Mouse (Mus musculus): ENCODE results near the gene Phf21a.
A peak's percentile ranks its signal among the peaks of the same experiment; 100 is the strongest.

The Phf21a gene

GRCm38 (mm10) chr2:92299896-92300295 is 207.0 kb downstream of the Phf21a start:
- no peak for DNase-seq (ENCODE audit: low spot score)

DNA sequence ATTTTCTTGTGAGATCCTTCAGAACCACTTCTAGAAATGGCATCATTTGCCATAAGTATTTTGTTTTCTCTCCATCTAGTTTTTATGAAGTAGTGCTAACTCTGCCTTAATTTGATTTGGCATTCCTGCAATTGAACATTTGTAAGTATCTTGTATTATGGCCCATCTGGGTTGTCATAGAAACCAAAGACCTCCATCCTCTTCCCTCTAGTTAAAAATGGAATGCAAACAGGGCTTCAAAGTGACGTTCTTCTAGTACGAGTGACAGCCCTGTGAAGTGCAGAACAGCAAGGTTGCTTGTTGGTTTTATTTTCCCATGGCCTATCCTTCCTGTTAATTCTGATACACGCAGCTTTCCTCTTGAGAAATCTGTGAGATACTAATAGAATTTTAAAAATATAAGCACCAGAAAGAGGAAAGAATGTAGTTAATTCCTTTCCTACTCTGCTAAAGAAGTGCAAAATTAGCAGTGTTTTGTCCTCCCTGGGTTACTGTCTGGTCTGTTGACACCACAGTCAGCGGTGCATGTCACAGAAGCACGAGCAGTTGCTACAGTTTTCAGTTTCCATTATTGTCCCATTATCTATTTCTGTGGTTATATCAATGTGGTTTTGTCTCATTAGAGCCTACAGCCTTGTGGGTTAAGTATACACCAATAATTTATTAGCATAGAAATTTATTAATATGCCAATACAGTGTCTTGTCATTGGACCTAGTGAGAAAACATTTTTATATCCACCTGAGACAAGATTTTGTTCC is 209.1 kb downstream of the Phf21a start:
- DNase-seq (ENCODE audit: low spot score) = no peak

- DNase-seq (ENCODE audit: low spot score) = no peak
Measured at GRCm38 (mm10) chr2:92312542-92312941, 219.6 kb downstream of the Phf21a start.

GRCm38 (mm10) chr2:92314031-92314430 is 221.1 kb downstream of the Phf21a start:
- no peak for DNase-seq (ENCODE audit: low spot score)

GRCm38 (mm10) chr2:92316652-92317051 is 223.7 kb downstream of the Phf21a start:
- no peak for DNase-seq (ENCODE audit: low spot score)

- DNase-seq (ENCODE audit: low spot score) = no peak
Measured at GRCm38 (mm10) chr2:92317228-92317627, 224.3 kb downstream of the Phf21a start.

GRCm38 (mm10) chr2:92322669-92323068 is 229.8 kb downstream of the Phf21a start:
- no peak for DNase-seq (ENCODE audit: low spot score)

DNA sequence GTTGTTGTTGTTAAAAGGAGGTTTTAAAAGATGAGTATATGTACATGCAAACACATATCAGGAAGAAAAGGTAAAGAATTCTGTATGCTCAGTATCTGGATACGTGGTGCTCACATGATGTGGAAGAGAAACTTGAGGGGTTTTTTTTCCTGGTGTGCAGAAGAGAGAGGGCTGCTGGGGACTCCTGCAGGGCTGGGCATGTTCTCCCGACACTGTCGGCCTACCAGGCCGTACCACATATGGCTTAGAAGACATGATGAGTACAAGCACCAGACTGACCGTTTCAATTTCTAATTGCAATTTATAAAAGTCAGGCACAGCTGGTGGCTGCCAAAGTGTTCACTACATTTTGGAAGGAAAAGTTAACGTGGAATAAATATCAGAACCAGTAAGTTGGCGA is 232.8 kb downstream of the Phf21a start:
- DNase-seq (ENCODE audit: low spot score) = no peak

- DNase-seq (ENCODE audit: low spot score) = no peak
Measured at GRCm38 (mm10) chr2:92326221-92326620, 233.3 kb downstream of the Phf21a start.

DNA sequence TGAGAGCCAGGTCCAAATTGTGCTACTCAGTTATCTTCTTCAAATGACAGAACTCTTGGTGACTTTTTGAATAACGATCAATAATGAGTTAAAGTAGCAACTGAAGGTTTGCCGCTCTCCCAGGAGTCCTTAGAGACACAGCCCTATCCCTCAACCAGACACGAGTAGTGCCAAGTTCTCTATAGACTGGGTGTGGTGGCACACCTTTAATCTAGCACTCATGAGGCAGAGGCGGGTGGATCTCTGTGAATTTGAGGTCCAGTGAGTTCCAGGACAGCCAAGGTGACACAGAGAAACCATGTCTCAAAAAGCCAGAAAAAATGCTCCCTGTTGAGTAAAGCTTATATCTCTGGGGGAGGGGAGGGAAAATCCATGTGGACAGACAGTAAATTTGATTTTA is 234.7 kb downstream of the Phf21a start:
- DNase-seq (ENCODE audit: low spot score) = no peak

DNA sequence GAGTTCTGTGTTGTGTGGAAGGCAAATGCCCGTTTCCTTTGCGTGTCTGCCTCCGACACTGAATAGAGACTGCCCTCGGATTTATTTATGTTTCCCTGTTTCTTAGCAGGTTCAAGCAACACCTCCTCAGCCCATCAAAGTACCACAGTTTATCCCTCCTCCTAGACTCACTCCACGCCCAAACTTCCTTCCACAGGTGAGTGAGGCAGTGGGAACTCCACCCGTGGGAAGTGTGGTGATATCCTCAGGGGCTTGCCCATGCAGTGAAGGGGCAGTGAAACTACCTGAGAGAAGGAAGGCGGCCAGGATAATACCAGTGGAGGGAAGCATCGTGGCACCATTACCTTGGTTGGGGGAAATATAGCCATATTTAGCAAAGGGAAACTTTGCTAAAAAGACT is 235.3 kb downstream of the Phf21a start:
- DNase-seq (ENCODE audit: low spot score) = no peak

GRCm38 (mm10) chr2:92330840-92331239 is 237.9 kb downstream of the Phf21a start:
- peak; percentile 56 for DNase-seq (ENCODE audit: low spot score)

DNA sequence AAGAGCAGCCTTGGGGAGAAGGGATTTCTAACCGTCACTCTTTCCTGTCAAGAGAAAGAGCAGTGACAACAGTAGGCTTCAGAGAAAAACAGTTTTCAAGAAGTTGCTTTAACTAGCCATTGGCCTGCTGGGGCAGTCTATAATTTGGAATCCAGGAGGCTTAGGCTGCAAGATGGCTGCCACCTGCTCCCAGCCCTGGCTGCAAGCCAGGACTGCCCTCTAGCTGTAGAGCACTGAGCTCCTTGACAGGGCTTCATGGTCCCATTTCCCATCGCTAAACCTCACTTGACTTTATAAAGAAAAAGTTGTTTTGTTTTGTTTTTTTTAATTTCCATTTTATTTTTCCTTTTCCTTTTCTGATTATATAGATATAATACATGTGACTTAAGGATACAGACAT is 238.5 kb downstream of the Phf21a start:
- no peak for DNase-seq (ENCODE audit: low spot score)

DNA sequence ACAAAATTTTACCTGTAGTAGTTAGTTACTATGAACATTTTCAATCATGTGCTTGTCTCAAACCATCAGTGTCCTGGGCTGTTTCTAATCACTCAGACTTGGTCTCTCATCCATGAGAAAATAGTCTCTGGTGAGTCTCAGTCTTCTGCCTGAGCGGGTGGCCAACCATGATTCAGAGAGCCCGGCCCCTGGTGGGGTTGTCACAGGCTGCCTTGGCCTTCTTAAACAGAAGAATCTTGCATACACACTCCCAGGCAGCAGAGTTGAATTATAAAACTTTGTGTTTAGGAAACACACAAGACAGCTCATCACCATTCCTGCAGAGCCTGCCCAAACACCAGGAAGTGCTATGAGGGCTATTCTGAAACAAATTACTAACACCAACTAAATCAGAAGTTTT is 239.0 kb downstream of the Phf21a start:
- no peak for DNase-seq (ENCODE audit: low spot score)

- no peak for DNase-seq (ENCODE audit: low spot score)
Measured at GRCm38 (mm10) chr2:92342418-92342817, 249.5 kb downstream of the Phf21a start.

DNA sequence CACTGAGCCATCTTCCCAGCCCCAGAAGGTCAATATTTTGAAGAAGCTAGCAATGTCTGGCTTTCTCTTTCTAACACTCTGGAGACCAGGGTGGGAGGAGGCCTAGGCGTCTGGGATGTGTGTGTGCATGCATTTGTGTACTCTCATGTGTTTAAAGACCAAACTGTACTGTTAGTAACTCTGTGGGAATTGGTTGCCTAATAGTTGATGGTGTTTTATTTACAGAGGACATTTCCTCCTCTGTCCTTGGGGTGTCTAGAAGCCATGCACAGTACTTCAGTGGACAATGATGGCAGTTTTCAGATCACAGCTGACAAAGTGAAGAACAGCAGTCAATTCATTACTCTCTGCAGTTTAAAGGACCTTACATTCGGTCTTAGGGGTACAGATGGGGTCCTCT is 254.3 kb downstream of the Phf21a start:
- DNase-seq (ENCODE audit: low spot score) = no peak

- DNase-seq (ENCODE audit: low spot score) = peak; percentile 72
Measured at GRCm38 (mm10) chr2:92349589-92350425, 256.9 kb downstream of the Phf21a start.

- no peak for DNase-seq (ENCODE audit: low spot score)
Measured at GRCm38 (mm10) chr2:92350686-92351085, 257.8 kb downstream of the Phf21a start.

DNA sequence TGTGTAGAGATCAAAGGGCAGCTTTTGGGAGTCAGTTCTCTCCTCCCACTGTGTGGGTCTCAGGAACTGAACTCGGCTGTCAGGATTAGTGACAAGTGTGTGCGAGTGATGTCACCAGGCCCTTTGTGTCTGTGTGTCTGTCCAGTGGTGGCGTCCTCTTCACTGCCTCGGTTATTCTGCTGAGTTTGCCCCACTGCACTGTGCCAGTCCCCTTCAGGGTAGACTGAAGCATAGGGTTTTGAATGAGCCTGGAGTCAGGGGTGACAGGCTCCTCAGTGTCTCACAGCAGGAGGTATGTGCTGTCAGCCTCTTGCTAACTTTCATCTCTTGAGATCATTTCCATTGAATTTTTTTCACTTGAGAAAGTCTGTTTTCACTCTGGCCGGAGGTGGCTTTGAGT is 260.5 kb downstream of the Phf21a start:
- DNase-seq (ENCODE audit: low spot score) = no peak

DNA sequence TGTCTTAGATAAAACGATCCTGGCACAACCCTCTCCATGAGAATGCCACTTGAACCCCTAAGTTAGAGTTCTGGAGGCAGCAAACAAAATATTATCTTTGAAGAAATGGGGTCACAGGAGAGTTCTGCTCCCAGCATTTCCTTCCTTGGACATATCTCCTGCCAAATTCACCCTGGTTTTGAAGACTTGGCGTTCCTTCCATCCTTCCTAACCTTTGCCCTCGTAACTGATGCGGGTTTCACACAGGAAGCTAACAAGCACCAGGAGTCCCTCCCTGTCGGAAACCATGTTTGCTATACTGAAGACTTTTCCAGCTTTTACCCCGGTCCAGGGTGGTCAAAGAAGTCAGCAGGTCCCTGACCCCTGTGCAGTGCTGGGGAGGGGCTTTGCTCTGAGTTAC is 261.3 kb downstream of the Phf21a start:
- no peak for DNase-seq (ENCODE audit: low spot score)

DNA sequence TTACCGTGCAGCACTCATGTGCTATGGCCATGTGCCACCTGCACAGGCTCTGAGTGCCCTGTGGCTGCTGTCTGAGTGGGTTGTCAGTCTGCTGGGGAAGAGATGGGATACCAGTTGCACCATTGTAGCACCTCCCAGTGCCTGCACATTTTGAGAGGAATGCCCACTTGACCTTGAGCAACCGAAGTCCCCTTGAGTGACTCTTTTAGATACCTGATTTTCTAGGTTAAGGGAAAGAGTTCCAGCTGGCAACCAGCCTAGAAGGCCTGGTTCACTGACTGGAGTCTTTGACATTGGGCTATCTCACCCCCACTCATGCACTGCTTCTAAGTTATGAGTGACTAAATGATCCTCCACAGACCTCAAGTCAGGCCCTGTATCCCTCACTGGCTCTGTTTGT is 266.4 kb downstream of the Phf21a start:
- no peak for DNase-seq (ENCODE audit: low spot score)

- no peak for DNase-seq (ENCODE audit: low spot score)
Measured at GRCm38 (mm10) chr2:92360186-92360823, 267.4 kb downstream of the Phf21a start.

GRCm38 (mm10) chr2:92360893-92361292 is 268.0 kb downstream of the Phf21a start:
- DNase-seq (ENCODE audit: low spot score) = no peak

All from embryo, embryonic 10 days (tissue).